8 mouse cellular contexts compared by ENCODE assay signal in the genomic region with DNA sequence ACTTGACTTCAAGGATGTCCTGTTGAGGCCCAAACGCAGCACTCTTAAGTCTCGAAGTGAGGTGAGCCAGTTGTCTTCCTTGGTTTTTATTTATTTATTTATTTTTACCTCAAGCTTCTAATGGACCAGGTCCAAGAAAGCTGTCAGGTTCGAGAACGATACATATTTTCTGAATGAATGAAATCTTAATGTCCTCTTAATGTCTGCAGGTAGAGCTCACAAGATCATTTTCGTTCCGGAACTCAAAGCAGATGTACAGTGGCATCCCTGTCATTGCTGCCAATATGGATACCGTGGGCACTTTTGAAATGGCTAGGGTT. TPM values are rescaled to one million over a fixed set of nuclear protein-coding genes. Genes with fewer than 3 reads are reported as not detected.
DNase-seq lines count a peak whose midpoint lies in the region; ATAC-seq and TF ChIP-seq lines count a peak whose summit lies in the region.

No protein-coding gene starts in this region.

- peak overlapping the region; percentile 88 for H3K4me2 ChIP-seq in embryonic facial prominence, embryonic 13.5 days
- peak overlapping the region; percentile 72 for H3K4me2 ChIP-seq in intestine, embryonic 15.5 days (replicated peaks)
- H3K4me2 ChIP-seq in myocyte (ENCODE audit: low read depth): peak overlapping the region; percentile 90

- DNase-seq in liver, adult 2 months (ENCODE audit: extremely low read depth, low read depth, low spot score): no peak
- DNase-seq in liver: no peak
- DNase-seq in layer of hippocampus, adult 9-11 months: no peak
- no peak for DNase-seq in testis, postnatal 14 days (ENCODE audit: low spot score)

- no peaks in the 10 kb centered on the region for H3K27me3 ChIP-seq in liver, adult 2 months (ENCODE audit: control insufficient read depth, insufficient read depth, low read length)
- no peaks in the 10 kb centered on the region for H3K27me3 ChIP-seq in embryonic facial prominence, embryonic 13.5 days
- no peaks in the 10 kb centered on the region for H3K27me3 ChIP-seq in intestine, embryonic 15.5 days (replicated peaks)
- H3K27me3 ChIP-seq in myocyte (ENCODE audit: control insufficient read depth, insufficient read depth, insufficient read length): no peaks in the 10 kb centered on the region

- TF ChIP-seq POLR2A in liver, adult 2 months (IDR thresholded peaks at IDR 0.05; ENCODE audit: extremely low read depth, insufficient read depth, low read length): no peak
- no peak for TF ChIP-seq POLR2A in myocyte (IDR thresholded peaks at IDR 0.05; ENCODE audit: insufficient read length, low read depth)

- TF ChIP-seq CTCF in liver, adult 2 months (IDR thresholded peaks at IDR 0.05; ENCODE audit: low read depth, low read length): no peak

- no peak overlapping the region for H3K9ac ChIP-seq in liver, adult 2 months (ENCODE audit: low read depth, low read length)
- H3K9ac ChIP-seq in embryonic facial prominence, embryonic 13.5 days: peak overlapping the region; percentile 87
- no peak overlapping the region for H3K9ac ChIP-seq in intestine, embryonic 15.5 days

- peaks cover 5% of the 10 kb centered on the region for H3K4me1 ChIP-seq in liver, adult 2 months (ENCODE audit: control insufficient read depth, insufficient read depth, low read length)
- peaks cover 15% of the 10 kb centered on the region for H3K4me1 ChIP-seq in embryonic facial prominence, embryonic 13.5 days
- H3K4me1 ChIP-seq in intestine, embryonic 15.5 days (replicated peaks): peaks cover 17% of the 10 kb centered on the region; the same call in 1 of the 2 replicates

- peaks cover 14% of the 10 kb centered on the region; the same call in 1 of the 2 replicates for H3K79me2 ChIP-seq in liver, adult 2 months (ENCODE audit: control insufficient read depth, insufficient read depth, low read length)
- H3K79me2 ChIP-seq in myocyte (ENCODE audit: control insufficient read depth, insufficient read depth): peaks cover 51% of the 10 kb centered on the region

- H3K36me3 ChIP-seq in liver, adult 2 months (ENCODE audit: control insufficient read depth, insufficient read depth, low read length): peaks cover 17% of the 10 kb centered on the region
- H3K36me3 ChIP-seq in embryonic facial prominence, embryonic 13.5 days: peaks cover 41% of the 10 kb centered on the region
- peaks cover 17% of the 10 kb centered on the region for H3K36me3 ChIP-seq in intestine, embryonic 15.5 days
- peaks cover 18% of the 10 kb centered on the region for H3K36me3 ChIP-seq in myocyte (ENCODE audit: control insufficient read depth, insufficient read depth)

- WGBS in liver, adult 2 months: 79% methylated on average over 7 of the region's 7 CpGs
- 74% methylated on average over 7 of the region's 7 CpGs for WGBS in embryonic facial prominence, embryonic 13.5 days
- WGBS in intestine, embryonic 15.5 days: 70% methylated on average over 7 of the region's 7 CpGs

- no peak for ATAC-seq in embryonic facial prominence, embryonic 13.5 days (ENCODE audit: insufficient number of reproducible peaks, insufficient read depth, low FRiP score, low TSS enrichment, low read depth)
- no peak for ATAC-seq in intestine, embryonic 15.5 days
- no peak for ATAC-seq in activated CD4-positive, CD25-positive, alpha-beta regulatory T cell, adult 4 months

- H3K4me3 ChIP-seq in liver, adult 2 months (ENCODE audit: insufficient read depth, low read depth, low read length): peak overlapping the region; percentile 53; the same call in 1 of the 2 replicates
- peak overlapping the region; percentile 75 for H3K4me3 ChIP-seq in embryonic facial prominence, embryonic 13.5 days
- H3K4me3 ChIP-seq in intestine, embryonic 15.5 days (replicated peaks): peak overlapping the region; percentile 65
- H3K4me3 ChIP-seq in myocyte: peak overlapping the region; percentile 82

- peak overlapping the region; percentile 87 for H3ac ChIP-seq in myocyte (ENCODE audit: control insufficient read depth, insufficient read length)

- H3K9me3 ChIP-seq in embryonic facial prominence, embryonic 13.5 days: no peaks in the 10 kb centered on the region
- H3K9me3 ChIP-seq in intestine, embryonic 15.5 days: no peaks in the 10 kb centered on the region

- H3K27ac ChIP-seq in liver, adult 2 months (replicated peaks; ENCODE audit: insufficient read depth, low read depth, low read length): no peak overlapping the region
- H3K27ac ChIP-seq in embryonic facial prominence, embryonic 13.5 days: peak overlapping the region; percentile 92; the same call in 1 of the 2 replicates
- no peak overlapping the region for H3K27ac ChIP-seq in intestine, embryonic 15.5 days

TF ChIP-seq in myocyte, 11 proteins besides CTCF, POLR2A, EP300 and RAD21:
- TF ChIP-seq TCF12 (IDR thresholded peaks at IDR 0.05; ENCODE audit: insufficient read depth, poor library complexity, severe bottlenecking): no peak
- TF ChIP-seq MYOD1 (IDR thresholded peaks at IDR 0.05; ENCODE audit: control insufficient read depth in 1 of 3, insufficient read length in 2 of 3, low read depth in 2 of 3): no peak
- TF ChIP-seq MAX (IDR thresholded peaks at IDR 0.05; ENCODE audit: low read depth): no peak
- no peak for TF ChIP-seq CEBPB (IDR thresholded peaks at IDR 0.05; ENCODE audit: insufficient read depth, poor library complexity, severe bottlenecking)
- no peak for TF ChIP-seq USF1 (IDR thresholded peaks at IDR 0.05; ENCODE audit: low read depth)
- TF ChIP-seq REST (IDR thresholded peaks at IDR 0.05; ENCODE audit: insufficient read depth, insufficient read length): no peak
- no peak for TF ChIP-seq POLR2AphosphoS2 (IDR thresholded peaks at IDR 0.05; ENCODE audit: insufficient read length, low read depth)
- TF ChIP-seq MYOG (IDR thresholded peaks at IDR 0.05; ENCODE audit: control insufficient read depth in 1 of 3, insufficient read depth in 1 of 3, insufficient read length in 2 of 3, low read depth in 2 of 3): no peak
- no peak for TF ChIP-seq SRF (IDR thresholded peaks at IDR 0.05; ENCODE audit: control insufficient read depth, insufficient read length, low read depth)
- no peak for TF ChIP-seq TCF3 (IDR thresholded peaks at IDR 0.05; ENCODE audit: insufficient read length, low read depth)
- no peak for TF ChIP-seq E2F4 (IDR thresholded peaks at IDR 0.05; ENCODE audit: insufficient read depth)

RNA-seq across cellular contexts. Expression of a gene that starts 0.8 kb away (rescaled TPM):
- total RNA-seq in liver, adult 2 months (2014; rRNA removed): 94.7 and 99.4 TPM in 2 replicates
- polyA plus RNA-seq in liver, adult 2 months (2012; rRNA removed): 209 and 225 TPM in 2 replicates
- 665 and 670 TPM in 2 replicates for polyA plus RNA-seq in embryonic facial prominence, embryonic 13.5 days (2015; fragmentation: Nextera tagmentation; extraction: Ambion mirVana)
- polyA plus RNA-seq in intestine, embryonic 15.5 days (2015; fragmentation: Nextera tagmentation; extraction: Ambion mirVana): 510 and 527 TPM in 2 replicates
- polyA plus RNA-seq in myocyte (2012; fragmentation: generic; extraction: Trizol): 361 TPM
- 100 to 1,000 TPM; 361 to 408 TPM for polyA plus RNA-seq in activated CD4-positive, CD25-positive, alpha-beta regulatory T cell, adult 4 months (2017; shearing (Covaris generic))

RNA-seq across cellular contexts. Expression of a gene that starts 1.0 kb away (rescaled TPM):
- 13.1 and 14.9 TPM in 2 replicates for total RNA-seq in liver, adult 2 months (2014; rRNA removed)
- polyA plus RNA-seq in liver, adult 2 months (2012; rRNA removed): 9.9 and 11.6 TPM in 2 replicates
- 75.2 and 83.5 TPM in 2 replicates for polyA plus RNA-seq in embryonic facial prominence, embryonic 13.5 days (2015; fragmentation: Nextera tagmentation; extraction: Ambion mirVana)
- polyA plus RNA-seq in intestine, embryonic 15.5 days (2015; fragmentation: Nextera tagmentation; extraction: Ambion mirVana): 58.6 and 58.7 TPM in 2 replicates
- polyA plus RNA-seq in myocyte (2012; fragmentation: generic; extraction: Trizol): 11.9 TPM
- 10 to 100 TPM; 23.7 to 25.9 TPM for polyA plus RNA-seq in activated CD4-positive, CD25-positive, alpha-beta regulatory T cell, adult 4 months (2017; shearing (Covaris generic))

RNA-seq across cellular contexts. Expression of a gene that starts 8.9 kb away (rescaled TPM):
- 7.7 and 8.5 TPM in 2 replicates for total RNA-seq in liver, adult 2 months (2014; rRNA removed)
- 8.1 and 8.2 TPM in 2 replicates for polyA plus RNA-seq in liver, adult 2 months (2012; rRNA removed)
- 38.7 and 46.6 TPM in 2 replicates for polyA plus RNA-seq in embryonic facial prominence, embryonic 13.5 days (2015; fragmentation: Nextera tagmentation; extraction: Ambion mirVana)
- 35.8 and 38.7 TPM in 2 replicates for polyA plus RNA-seq in intestine, embryonic 15.5 days (2015; fragmentation: Nextera tagmentation; extraction: Ambion mirVana)
- polyA plus RNA-seq in myocyte (2012; fragmentation: generic; extraction: Trizol): 12.0 TPM
- 10 to 100 TPM; 23.4 to 28.3 TPM for polyA plus RNA-seq in activated CD4-positive, CD25-positive, alpha-beta regulatory T cell, adult 4 months (2017; shearing (Covaris generic))

RNA-seq across cellular contexts. Expression of a gene that starts 12.4 kb away (rescaled TPM):
- 10.1 and 10.3 TPM in 2 replicates for total RNA-seq in liver, adult 2 months (2014; rRNA removed)
- 9.8 and 10.5 TPM in 2 replicates for polyA plus RNA-seq in liver, adult 2 months (2012; rRNA removed)
- polyA plus RNA-seq in embryonic facial prominence, embryonic 13.5 days (2015; fragmentation: Nextera tagmentation; extraction: Ambion mirVana): 66.1 and 70.6 TPM in 2 replicates
- polyA plus RNA-seq in intestine, embryonic 15.5 days (2015; fragmentation: Nextera tagmentation; extraction: Ambion mirVana): 58.4 and 62.1 TPM in 2 replicates
- polyA plus RNA-seq in myocyte (2012; fragmentation: generic; extraction: Trizol): 21.3 TPM
- polyA plus RNA-seq in activated CD4-positive, CD25-positive, alpha-beta regulatory T cell, adult 4 months (2017; shearing (Covaris generic)): 10 to 100 TPM; 87.8 to 88.5 TPM

RNA-seq across cellular contexts. Expression of a gene that starts 22.7 kb away (rescaled TPM):
- total RNA-seq in liver, adult 2 months (2014; rRNA removed): 0.09 and 0.47 TPM in 2 replicates
- 0.18 and 0.24 TPM in 2 replicates for polyA plus RNA-seq in liver, adult 2 months (2012; rRNA removed)
- polyA plus RNA-seq in embryonic facial prominence, embryonic 13.5 days (2015; fragmentation: Nextera tagmentation; extraction: Ambion mirVana): 1.0 and 1.3 TPM in 2 replicates
- polyA plus RNA-seq in intestine, embryonic 15.5 days (2015; fragmentation: Nextera tagmentation; extraction: Ambion mirVana): 0.75 and 1.2 TPM in 2 replicates
- polyA plus RNA-seq in myocyte (2012; fragmentation: generic; extraction: Trizol): 0.18 TPM
- polyA plus RNA-seq in activated CD4-positive, CD25-positive, alpha-beta regulatory T cell, adult 4 months (2017; shearing (Covaris generic)): 1 to 10 TPM in 1 of 2 experiments, under 1 TPM in 1; 0.57 to 2.1 TPM
